Mouse (Mus musculus): ENCODE results near the gene Gm20715.
"Not testable (repeated sequence)": the region's sequence is repeated elsewhere in the genome, so short reads cannot be mapped to it uniquely, and the experiment has no call there.

Gene Gm20715

GRCm38 (mm10) chr7:6429381-6429780, 19.3 kb downstream of the Gm20715 start:
- no peak for DNase-seq (ENCODE audit: low spot score in 2 of 2)

- DNase-seq (ENCODE audit: low spot score in 2 of 2) = no peak
These were observed 20.3 kb downstream of the Gm20715 start for GRCm38 (mm10) chr7:6430342-6430741.

- no peak for DNase-seq (ENCODE audit: low spot score in 2 of 2)
These were observed 28.3 kb downstream of the Gm20715 start, which contains the start of gene Olfr1344 for GRCm38 (mm10) chr7:6438388-6438787. TSS of gene Olfr1344 (plus strand) at chr7:6438688.

- DNase-seq (ENCODE audit: low spot score in 2 of 2) = no peak
These were observed 31.1 kb downstream of the Gm20715 start for GRCm38 (mm10) chr7:6441173-6441572.

- no peak for DNase-seq (ENCODE audit: low spot score in 2 of 2)
These were observed 37.7 kb downstream of the Gm20715 start for GRCm38 (mm10) chr7:6447771-6448170.

GRCm38 (mm10) chr7:6455868-6456267, 45.8 kb downstream of the Gm20715 start, which contains the start of gene Olfr1336:
TSS of gene Olfr1336 (plus strand) at chr7:6456168.
- DNase-seq (ENCODE audit: low spot score in 2 of 2) = no peak

- no peak for DNase-seq (ENCODE audit: low spot score in 2 of 2)
These were observed 46.3 kb downstream of the Gm20715 start for GRCm38 (mm10) chr7:6456399-6456798.

- DNase-seq (ENCODE audit: low spot score in 2 of 2) = no peak
These were observed 56.9 kb downstream of the Gm20715 start, which contains the start of gene Olfr1346 for GRCm38 (mm10) chr7:6466951-6467350. TSS of gene Olfr1346 (plus strand) at chr7:6467101.

- not testable (repeated sequence) for DNase-seq (ENCODE audit: low spot score in 2 of 2)
These were observed 67.6 kb downstream of the Gm20715 start for GRCm38 (mm10) chr7:6477633-6478032.

- DNase-seq (ENCODE audit: low spot score in 2 of 2) = no peak
These were observed 76.8 kb downstream of the Gm20715 start, which contains the start of gene Olfr5 for GRCm38 (mm10) chr7:6486841-6487240. TSS of gene Olfr5 (minus strand) at chr7:6486941.
